Mouse (Mus musculus): ENCODE results near the gene Ripply2. TPM values are rescaled to one million over a fixed set of nuclear protein-coding genes. Genes with fewer than 3 reads are reported as not detected.
A peak's percentile ranks its signal among the peaks of the same experiment; 100 is the strongest.
"Not testable (repeated sequence)": the region's sequence is repeated elsewhere in the genome, so short reads cannot be mapped to it uniquely, and the experiment has no call there.

Ripply2 gene
- 2.9 and 3.1 TPM in 2 replicates for polyA plus RNA-seq (2012; rRNA removed)

DNA sequence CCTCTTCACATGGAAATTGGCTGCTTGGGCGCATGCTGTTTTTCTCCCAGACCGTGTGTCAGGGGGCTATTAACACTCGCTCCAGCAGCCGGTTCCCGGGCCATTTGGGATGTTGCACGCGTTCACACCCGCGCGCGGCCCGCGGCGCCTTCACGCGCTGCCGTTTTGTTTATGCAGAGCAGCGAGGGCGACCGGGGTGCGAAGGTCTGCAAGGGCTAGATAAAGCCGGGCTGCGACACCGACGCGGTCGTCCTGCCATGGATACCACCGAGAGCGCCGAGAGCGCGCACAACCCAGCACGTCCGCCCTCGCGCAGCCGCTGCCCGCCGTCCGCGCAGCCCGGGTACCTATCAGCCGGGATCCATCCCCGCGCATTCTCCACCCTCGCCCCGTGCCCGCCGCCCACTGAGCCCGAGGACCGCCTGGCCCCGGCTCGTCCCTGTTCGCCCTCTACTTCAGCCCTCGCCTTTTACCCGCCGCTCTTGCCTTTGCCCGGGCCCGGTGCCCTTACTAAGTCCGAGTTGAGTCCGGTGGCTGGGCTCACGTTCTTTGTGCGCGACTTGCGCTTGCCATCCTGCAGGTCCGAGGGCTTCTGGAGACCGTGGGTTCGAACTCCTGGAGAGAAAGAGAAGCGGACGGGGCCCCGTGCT, at the start of gene Ripply2:
Ripply2 (plus strand) TSS at position 250 of the 650 bp plus-strand sequence.
- no peak for TF ChIP-seq CTCF (IDR thresholded peaks at IDR 0.05; ENCODE audit: borderline replicate concordance, extremely low read depth, insufficient read depth, insufficient read length)
- TF ChIP-seq POLR2A (IDR thresholded peaks at IDR 0.05; ENCODE audit: borderline replicate concordance, extremely low read depth, insufficient read depth, insufficient read length, poor library complexity, severe bottlenecking) = 0 out of 2 replicates have a peak, but pooled peaks have one; percentile 34
- peak; percentile 69 for DNase-seq (ENCODE audit: low read depth)

DNA sequence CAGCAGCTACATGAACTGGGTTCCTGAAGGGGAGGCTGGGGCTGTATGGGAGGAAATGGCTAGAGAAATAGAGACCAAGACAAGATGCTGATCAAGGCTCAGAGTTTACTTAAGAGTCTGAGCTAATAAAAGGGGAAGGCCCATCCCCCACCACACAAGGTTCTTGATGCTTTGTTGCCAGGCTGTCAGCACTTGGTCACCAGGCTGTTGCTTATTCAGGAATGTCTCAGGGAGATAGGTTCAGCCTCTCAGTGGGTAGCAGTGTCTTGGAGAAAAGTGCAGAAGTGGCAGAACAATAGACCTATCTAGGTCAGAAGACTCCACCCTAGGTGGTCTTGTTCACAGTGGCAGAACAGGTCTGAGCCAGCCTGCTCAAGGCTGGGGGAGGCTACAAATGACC, 42.9 kb upstream of the Ripply2 start:
- DNase-seq (ENCODE audit: low read depth) = not testable (repeated sequence)

DNA sequence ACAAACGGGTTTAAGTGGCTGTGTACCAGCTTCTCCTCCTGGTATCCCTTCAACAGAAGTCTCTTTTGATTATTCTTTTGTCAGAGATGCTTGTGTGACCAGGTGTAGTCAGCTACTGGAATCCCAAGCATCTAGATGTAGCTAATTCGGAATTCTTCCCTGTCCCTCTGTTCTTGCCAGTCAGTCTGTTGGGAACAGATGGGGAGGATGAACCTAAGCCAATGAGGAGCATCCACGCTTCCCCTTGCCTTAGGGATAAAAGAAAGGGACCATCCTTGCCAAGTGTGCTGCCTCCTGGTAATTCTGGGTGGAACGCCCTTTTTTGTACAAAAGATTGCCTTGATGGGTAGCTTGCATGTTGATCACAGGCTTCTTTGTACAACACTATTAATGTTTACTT, 41.8 kb upstream of the Ripply2 start:
- no peak for TF ChIP-seq POLR2A (IDR thresholded peaks at IDR 0.05; ENCODE audit: borderline replicate concordance, extremely low read depth, insufficient read depth, insufficient read length, poor library complexity, severe bottlenecking)
- no peak for TF ChIP-seq CTCF (IDR thresholded peaks at IDR 0.05; ENCODE audit: borderline replicate concordance, extremely low read depth, insufficient read depth, insufficient read length)
- peak; percentile 82 for DNase-seq (ENCODE audit: low read depth)

DNA sequence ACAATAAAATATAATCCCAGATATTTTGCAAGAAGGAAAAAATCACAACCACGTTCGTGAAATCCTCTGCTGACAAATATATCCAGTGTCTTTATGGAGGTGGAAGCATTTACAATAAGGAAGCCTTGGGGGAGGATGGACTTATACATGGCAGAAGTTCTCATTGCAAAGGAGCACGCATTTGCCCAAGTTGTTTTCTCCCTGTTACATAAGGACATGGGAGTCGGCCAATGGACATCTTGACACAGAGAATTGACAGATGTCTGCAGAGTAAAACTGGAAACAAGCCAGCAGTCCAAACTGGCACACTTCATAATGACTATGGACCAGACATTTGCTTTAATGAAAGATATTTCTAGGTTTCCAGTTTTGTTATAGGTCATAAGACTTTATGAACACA, 38.4 kb upstream of the Ripply2 start:
- DNase-seq (ENCODE audit: low read depth) = peak; percentile 49
- no peak for TF ChIP-seq POLR2A (IDR thresholded peaks at IDR 0.05; ENCODE audit: borderline replicate concordance, extremely low read depth, insufficient read depth, insufficient read length, poor library complexity, severe bottlenecking)
- TF ChIP-seq CTCF (IDR thresholded peaks at IDR 0.05; ENCODE audit: borderline replicate concordance, extremely low read depth, insufficient read depth, insufficient read length) = no peak

DNA sequence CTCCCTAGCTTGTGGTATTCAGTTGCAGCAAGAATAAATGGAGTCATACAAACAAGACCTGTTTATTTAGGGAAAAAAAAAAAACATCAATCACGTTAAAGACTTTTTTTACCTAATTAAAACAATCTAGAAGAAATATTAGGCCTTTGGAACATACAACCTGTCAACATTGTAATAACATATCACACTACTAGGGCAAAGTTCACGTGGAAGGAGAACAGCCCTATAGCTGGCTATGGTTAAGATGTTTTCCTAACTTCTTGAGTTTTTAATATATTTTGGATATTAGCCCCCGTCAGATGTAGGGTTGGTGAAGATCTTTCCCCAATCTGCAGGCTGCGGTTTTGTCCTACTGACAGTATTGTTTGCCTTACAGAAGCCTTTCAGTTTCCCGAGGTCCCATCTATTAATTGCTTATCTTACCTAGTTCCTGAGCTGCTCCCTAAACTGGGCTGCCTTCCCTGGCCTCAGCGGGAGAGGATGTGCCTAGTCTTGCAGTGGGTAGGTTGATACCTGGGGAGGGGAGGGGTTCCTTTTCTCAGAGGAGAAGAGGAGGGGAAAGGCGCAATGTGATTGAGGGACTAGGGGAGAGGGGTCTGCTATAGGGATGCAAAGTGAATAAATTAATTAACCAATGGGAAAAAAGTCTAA, 37.0 kb upstream of the Ripply2 start:
- TF ChIP-seq POLR2A (IDR thresholded peaks at IDR 0.05; ENCODE audit: borderline replicate concordance, extremely low read depth, insufficient read depth, insufficient read length, poor library complexity, severe bottlenecking) = no peak
- TF ChIP-seq CTCF (IDR thresholded peaks at IDR 0.05; ENCODE audit: borderline replicate concordance, extremely low read depth, insufficient read depth, insufficient read length) = no peak
- no peak for DNase-seq (ENCODE audit: low read depth)

DNA sequence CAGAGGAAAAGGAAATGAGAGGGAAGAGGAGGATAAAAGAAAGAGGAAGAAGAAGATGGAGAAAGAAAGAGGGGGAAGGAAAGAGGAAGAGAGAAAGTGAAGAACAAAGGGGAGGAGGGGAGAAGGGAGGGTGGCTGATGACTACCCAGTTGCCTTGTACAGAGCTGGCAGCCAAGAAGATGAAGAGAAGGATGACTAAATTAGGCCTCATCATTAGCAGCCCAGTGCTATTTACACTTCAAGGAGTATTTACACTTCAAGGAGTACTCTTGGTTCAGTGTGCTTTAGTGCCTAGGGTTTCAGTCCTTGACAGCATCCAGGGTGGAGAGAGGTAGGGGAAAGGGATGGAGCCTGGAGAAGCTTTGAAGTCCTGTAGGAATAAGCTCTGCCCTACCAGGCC, 35.3 kb upstream of the Ripply2 start:
- DNase-seq (ENCODE audit: low read depth) = peak; percentile 30
- TF ChIP-seq CTCF (IDR thresholded peaks at IDR 0.05; ENCODE audit: borderline replicate concordance, extremely low read depth, insufficient read depth, insufficient read length) (no peak), POLR2A (IDR thresholded peaks at IDR 0.05; ENCODE audit: borderline replicate concordance, extremely low read depth, insufficient read depth, insufficient read length, poor library complexity, severe bottlenecking) (no peak)

DNA sequence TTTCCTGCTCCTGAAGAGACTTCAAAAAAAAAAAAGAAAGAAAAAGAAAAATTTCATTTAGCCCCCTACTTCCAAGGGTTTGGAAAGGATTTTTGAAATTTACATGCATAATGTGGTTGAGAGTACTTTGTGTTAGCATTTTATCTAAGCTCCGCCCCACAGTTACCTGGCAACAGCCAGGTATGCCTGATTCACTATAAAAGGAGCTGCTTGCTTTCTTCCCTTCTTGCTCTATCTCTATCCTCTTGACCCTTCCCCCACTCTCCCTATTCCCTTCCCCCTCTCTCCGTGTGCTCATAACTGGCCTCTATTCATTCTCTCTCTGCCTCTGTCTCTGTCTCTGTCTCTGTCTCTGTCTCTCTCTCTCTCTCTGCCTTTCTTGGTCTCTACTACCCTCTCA, 34.4 kb upstream of the Ripply2 start:
- no peak for DNase-seq (ENCODE audit: low read depth)
- TF ChIP-seq POLR2A (IDR thresholded peaks at IDR 0.05; ENCODE audit: borderline replicate concordance, extremely low read depth, insufficient read depth, insufficient read length, poor library complexity, severe bottlenecking) = no peak
- TF ChIP-seq CTCF (IDR thresholded peaks at IDR 0.05; ENCODE audit: borderline replicate concordance, extremely low read depth, insufficient read depth, insufficient read length) = no peak

DNA sequence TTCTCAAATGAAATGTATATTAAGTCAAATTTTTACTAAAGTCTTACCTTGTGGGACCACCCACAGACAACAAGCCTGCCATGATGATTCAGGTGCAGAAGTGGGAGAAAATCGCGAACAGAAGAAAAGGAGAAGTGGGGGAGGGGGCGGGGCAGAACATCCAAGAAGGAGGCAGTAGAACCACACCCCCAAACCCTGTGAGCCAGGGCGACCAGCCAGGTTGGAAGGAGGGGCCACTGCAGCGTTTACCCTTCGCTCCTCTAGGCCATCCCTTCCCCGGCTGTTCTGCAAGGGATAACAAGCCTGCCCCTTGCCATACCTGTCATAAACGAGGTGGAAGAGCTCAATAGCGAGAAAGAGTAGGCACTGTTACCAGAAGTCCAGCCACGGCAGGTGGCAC, 33.8 kb upstream of the Ripply2 start:
- DNase-seq (ENCODE audit: low read depth) = no peak
- TF ChIP-seq CTCF (IDR thresholded peaks at IDR 0.05; ENCODE audit: borderline replicate concordance, extremely low read depth, insufficient read depth, insufficient read length) (no peak), POLR2A (IDR thresholded peaks at IDR 0.05; ENCODE audit: borderline replicate concordance, extremely low read depth, insufficient read depth, insufficient read length, poor library complexity, severe bottlenecking) (no peak)

DNA sequence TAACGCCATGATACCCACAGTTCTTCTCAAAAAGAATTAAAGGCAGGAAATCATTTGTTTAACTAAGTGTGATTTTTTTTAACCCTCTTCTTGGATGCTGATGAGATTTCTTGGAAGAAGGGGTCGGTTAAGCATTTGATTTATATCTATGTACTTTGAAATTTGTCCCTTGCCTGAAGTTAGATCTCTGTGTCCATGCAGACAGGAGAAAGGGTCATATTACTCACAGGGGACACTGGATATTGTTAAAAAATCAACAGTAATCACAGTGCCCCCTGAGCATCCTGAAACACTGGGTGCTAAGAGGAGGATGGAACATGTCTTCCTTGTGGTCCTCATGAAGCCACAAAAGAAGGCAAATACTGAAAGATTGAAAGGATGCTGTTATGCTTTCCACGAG, 30.8 kb upstream of the Ripply2 start:
- TF ChIP-seq POLR2A (IDR thresholded peaks at IDR 0.05; ENCODE audit: borderline replicate concordance, extremely low read depth, insufficient read depth, insufficient read length, poor library complexity, severe bottlenecking) (no peak), CTCF (IDR thresholded peaks at IDR 0.05; ENCODE audit: borderline replicate concordance, extremely low read depth, insufficient read depth, insufficient read length) (no peak)
- DNase-seq (ENCODE audit: low read depth) = no peak

DNA sequence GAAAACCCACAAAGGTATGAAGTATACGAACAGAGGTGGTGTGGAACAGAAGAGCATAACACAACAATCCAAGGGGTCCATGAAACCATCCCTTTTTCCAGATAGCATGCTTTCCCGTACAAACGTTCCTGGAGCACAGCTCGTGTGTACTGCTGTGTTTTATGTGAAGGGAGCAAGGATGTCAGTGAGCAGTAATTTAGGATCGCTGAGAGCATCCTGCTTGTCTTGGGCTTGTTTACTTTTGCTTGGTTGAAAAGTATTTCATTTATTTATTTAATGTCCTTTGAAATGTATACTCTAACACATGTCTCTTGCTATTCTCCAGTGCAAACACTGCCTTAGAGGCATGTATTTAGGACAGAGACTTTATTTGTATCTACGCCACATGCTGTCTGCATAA, 30.2 kb upstream of the Ripply2 start:
- no peak for TF ChIP-seq CTCF (IDR thresholded peaks at IDR 0.05; ENCODE audit: borderline replicate concordance, extremely low read depth, insufficient read depth, insufficient read length)
- TF ChIP-seq POLR2A (IDR thresholded peaks at IDR 0.05; ENCODE audit: borderline replicate concordance, extremely low read depth, insufficient read depth, insufficient read length, poor library complexity, severe bottlenecking) = no peak
- DNase-seq (ENCODE audit: low read depth) = no peak

DNA sequence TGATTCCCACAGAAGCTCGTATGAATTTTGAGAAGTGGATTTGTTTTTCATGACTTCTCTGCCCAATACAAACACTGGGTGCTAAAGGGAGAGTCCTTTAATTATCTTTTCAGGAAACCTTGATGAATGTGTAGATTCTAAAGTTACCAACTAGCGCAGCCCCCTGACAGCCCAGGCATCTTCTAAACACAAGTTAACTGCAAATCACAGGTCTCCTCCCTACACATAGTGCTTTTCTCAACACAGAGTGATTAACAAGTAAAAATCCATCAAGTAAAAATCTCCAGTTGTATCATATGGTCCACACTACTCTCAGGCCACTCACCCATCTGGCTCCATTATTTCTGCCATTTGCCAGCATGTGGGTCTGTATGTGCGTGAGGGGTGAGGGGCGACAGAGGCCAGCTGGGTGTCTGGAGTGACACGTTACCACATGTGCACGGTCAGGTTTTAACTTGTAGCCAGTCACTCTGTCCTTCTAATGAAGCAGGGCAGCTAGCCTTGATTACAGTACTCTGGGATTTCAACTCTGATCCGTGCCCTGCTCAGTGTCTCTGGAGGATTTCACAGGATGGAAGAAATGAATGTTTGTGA, 28.5 kb upstream of the Ripply2 start:
- DNase-seq (ENCODE audit: low read depth) = no peak
- TF ChIP-seq CTCF (IDR thresholded peaks at IDR 0.05; ENCODE audit: borderline replicate concordance, extremely low read depth, insufficient read depth, insufficient read length) (no peak), POLR2A (IDR thresholded peaks at IDR 0.05; ENCODE audit: borderline replicate concordance, extremely low read depth, insufficient read depth, insufficient read length, poor library complexity, severe bottlenecking) (no peak)

DNA sequence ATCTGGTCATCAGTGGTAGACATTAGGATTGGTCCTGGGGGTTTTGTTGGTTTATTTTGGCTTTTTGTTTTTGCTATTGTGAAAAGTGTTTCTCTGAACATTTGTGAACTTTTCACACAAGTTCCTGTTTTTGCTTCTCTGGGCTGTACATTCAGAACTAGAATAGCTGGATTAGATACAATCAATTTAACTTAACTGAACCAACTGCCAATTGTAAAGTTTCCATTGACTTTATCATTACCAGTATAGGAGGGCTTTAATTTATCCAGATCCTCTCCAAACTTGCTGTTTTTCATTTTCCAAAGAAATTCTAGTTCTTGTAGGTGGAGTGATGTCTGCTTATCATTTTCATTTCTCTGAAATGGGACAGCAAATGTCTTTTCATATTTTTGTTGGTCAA, 25.5 kb upstream of the Ripply2 start:
- DNase-seq (ENCODE audit: low read depth) = no peak
- TF ChIP-seq CTCF (IDR thresholded peaks at IDR 0.05; ENCODE audit: borderline replicate concordance, extremely low read depth, insufficient read depth, insufficient read length) (no peak), POLR2A (IDR thresholded peaks at IDR 0.05; ENCODE audit: borderline replicate concordance, extremely low read depth, insufficient read depth, insufficient read length, poor library complexity, severe bottlenecking) (no peak)
